10 mouse cellular contexts compared by ENCODE assay signal in genomic region chr2:154655878-154656414, GRCm38 (mm10). TPM values are rescaled to one million over a fixed set of nuclear protein-coding genes. Genes with fewer than 3 reads are reported as not detected.
DNase-seq lines count a peak whose midpoint lies in the region; ATAC-seq and TF ChIP-seq lines count a peak whose summit lies in the region.
"Had no signal": no experiment of that assay in that cellular context is flagged by ENCODE, and none has a peak within 500 bp of the region (broad histone marks: within the 10 kb centered on the region; RNA-seq: fewer than 3 reads in every experiment).

No protein-coding gene starts in this region.

- ATAC-seq in kidney, postnatal 0 days (replicated peaks; ENCODE audit: low FRiP score, low read depth) = no peak
- ATAC-seq in forebrain, embryonic 12.5 days (ENCODE audit: low FRiP score) = no peak
- no peak for ATAC-seq in intestine, embryonic 16.5 days
- no peak for ATAC-seq in midbrain, postnatal 0 days (ENCODE audit: low FRiP score)

- no peak overlapping the region for H3K4me3 ChIP-seq in kidney, postnatal 0 days (replicated peaks; ENCODE audit: low read depth, low read length)
- no peak overlapping the region for H3K4me3 ChIP-seq in forebrain, embryonic 12.5 days (replicated peaks)
- H3K4me3 ChIP-seq in intestine, embryonic 16.5 days (ENCODE audit: low read length) = no peak overlapping the region
- peak overlapping the region; percentile 90; the same call in 1 of the 2 replicates for H3K4me3 ChIP-seq in midbrain, postnatal 0 days (ENCODE audit: low read depth, low read length)

- H3K27me3 ChIP-seq in kidney, postnatal 0 days (ENCODE audit: insufficient read depth, low read length) = no peaks in the 10 kb centered on the region
- H3K27me3 ChIP-seq in forebrain, embryonic 12.5 days = no peaks in the 10 kb centered on the region
- H3K27me3 ChIP-seq in intestine, embryonic 16.5 days (replicated peaks; ENCODE audit: control insufficient read depth, insufficient read depth, low read length) = no peaks in the 10 kb centered on the region
- no peaks in the 10 kb centered on the region for H3K27me3 ChIP-seq in midbrain, postnatal 0 days (ENCODE audit: insufficient read depth, low read length)

- H3K4me2 ChIP-seq in kidney, postnatal 0 days (ENCODE audit: low read length) = peak overlapping the region; percentile 41; the same call in 1 of the 2 replicates
- H3K4me2 ChIP-seq in forebrain, embryonic 12.5 days = peak overlapping the region; percentile 47; the same call in 1 of the 2 replicates
- peak overlapping the region; percentile 31 for H3K4me2 ChIP-seq in intestine, embryonic 16.5 days (ENCODE audit: low read depth, low read length)
- peak overlapping the region; percentile 90 for H3K4me2 ChIP-seq in midbrain, postnatal 0 days (ENCODE audit: low read depth, low read length, poor library complexity, severe bottlenecking)

- no peaks in the 10 kb centered on the region for H3K9me3 ChIP-seq in kidney, postnatal 0 days (replicated peaks; ENCODE audit: low read length)
- no peaks in the 10 kb centered on the region for H3K9me3 ChIP-seq in forebrain, embryonic 12.5 days
- no peaks in the 10 kb centered on the region for H3K9me3 ChIP-seq in intestine, embryonic 16.5 days (ENCODE audit: control insufficient read depth, low read length)
- no peaks in the 10 kb centered on the region for H3K9me3 ChIP-seq in midbrain, postnatal 0 days (ENCODE audit: low read length)

- peaks cover 21% of the 10 kb centered on the region for H3K4me1 ChIP-seq in kidney, postnatal 0 days (replicated peaks; ENCODE audit: insufficient read depth, low read length)
- peaks cover 28% of the 10 kb centered on the region for H3K4me1 ChIP-seq in forebrain, embryonic 12.5 days
- peaks cover 23% of the 10 kb centered on the region for H3K4me1 ChIP-seq in intestine, embryonic 16.5 days (ENCODE audit: control insufficient read depth, insufficient read depth, low read length)
- peaks cover 16% of the 10 kb centered on the region for H3K4me1 ChIP-seq in midbrain, postnatal 0 days (ENCODE audit: insufficient read depth, low read length)

- no peak for DNase-seq in kidney, postnatal 0 days (ENCODE audit: low spot score)
- DNase-seq in kidney, postnatal 14 days = no peak
- DNase-seq in midbrain, postnatal 0 days (ENCODE audit: low spot score) = no peak
- DNase-seq in gastrocnemius, postnatal 4 days (ENCODE audit: low spot score in 2 of 2) = no peak
- no peak for DNase-seq in spleen, postnatal 36 days (ENCODE audit: low spot score in 2 of 2)
- no peak for DNase-seq in left cerebral cortex, adult 18-20 months (ENCODE audit: low spot score in 2 of 2)

- no peaks in the 10 kb centered on the region for H3K36me3 ChIP-seq in kidney, postnatal 0 days (ENCODE audit: insufficient read depth, low read length)
- peaks cover 10% of the 10 kb centered on the region for H3K36me3 ChIP-seq in forebrain, embryonic 12.5 days (replicated peaks)
- H3K36me3 ChIP-seq in intestine, embryonic 16.5 days (ENCODE audit: control insufficient read depth, insufficient read depth, low read length) = no peaks in the 10 kb centered on the region
- no peaks in the 10 kb centered on the region; the same call in 1 of the 2 replicates for H3K36me3 ChIP-seq in midbrain, postnatal 0 days (ENCODE audit: insufficient read depth, low read length)

- 58% methylated on average over 2 of the region's 2 CpGs for WGBS in kidney, postnatal 0 days
- WGBS in forebrain, embryonic 12.5 days = 87% methylated on average over 2 of the region's 2 CpGs
- 69% methylated on average over 2 of the region's 2 CpGs for WGBS in intestine, embryonic 16.5 days
- 83% methylated on average over 2 of the region's 2 CpGs for WGBS in midbrain, postnatal 0 days

- no peak overlapping the region for H3K9ac ChIP-seq in kidney, postnatal 0 days (ENCODE audit: low read depth, low read length)
- H3K9ac ChIP-seq in forebrain, embryonic 12.5 days = no peak overlapping the region
- H3K9ac ChIP-seq in intestine, embryonic 16.5 days (ENCODE audit: low read depth, low read length) = no peak overlapping the region
- no peak overlapping the region for H3K9ac ChIP-seq in midbrain, postnatal 0 days (replicated peaks; ENCODE audit: low read length, poor library complexity, severe bottlenecking)

- TF ChIP-seq CTCF in kidney, postnatal 0 days (IDR thresholded peaks at IDR 0.05; ENCODE audit: low read depth) = no peak
- no peak for TF ChIP-seq CTCF in midbrain, postnatal 0 days (IDR thresholded peaks at IDR 0.05)

- H3K27ac ChIP-seq in kidney, postnatal 0 days = peak overlapping the region; percentile 31
- no peak overlapping the region for H3K27ac ChIP-seq in forebrain, embryonic 12.5 days
- H3K27ac ChIP-seq in intestine, embryonic 16.5 days (ENCODE audit: low read length) = 0 out of 2 replicates have a peak overlapping the region, but pooled peaks have one; percentile 9
- no peak overlapping the region for H3K27ac ChIP-seq in midbrain, postnatal 0 days (ENCODE audit: low read depth, low read length)

RNA-seq across cellular contexts. Expression of gene Chmp4b, which starts 4.4 kb away (rescaled TPM):
- polyA plus RNA-seq in kidney, postnatal 0 days (2015; fragmentation: Nextera tagmentation; extraction: Ambion mirVana) = 30.0 and 34.7 TPM in 2 replicates
- polyA plus RNA-seq in forebrain, embryonic 12.5 days (2016; fragmentation: Nextera tagmentation; extraction: Ambion mirVana) = 20.9 and 21.8 TPM in 2 replicates
- 23.6 and 28.7 TPM in 2 replicates for polyA plus RNA-seq in intestine, embryonic 16.5 days (2015; fragmentation: Nextera tagmentation; extraction: Ambion mirVana)
- total RNA-seq in midbrain, postnatal 0 days (2014; rRNA removed) = 152 and 156 TPM in 2 replicates
- polyA plus RNA-seq in midbrain, postnatal 0 days (2015; fragmentation: Nextera tagmentation; extraction: Ambion mirVana) = 28.1 and 31.7 TPM in 2 replicates
- 100 to 1,000 TPM; 116 to 126 TPM for total RNA-seq in gastrocnemius, postnatal 4 days (2021)
- total RNA-seq in left cerebral cortex, adult 18-20 months (2021) = 100 to 1,000 TPM; 222 to 229 TPM

RNA-seq across cellular contexts. Expression of gene 4930519P11Rik, which starts 42.7 kb away (rescaled TPM):
- 0.42 and 0.71 TPM in 2 replicates for polyA plus RNA-seq in kidney, postnatal 0 days (2015; fragmentation: Nextera tagmentation; extraction: Ambion mirVana)
- polyA plus RNA-seq in forebrain, embryonic 12.5 days (2016; fragmentation: Nextera tagmentation; extraction: Ambion mirVana) = not detected in 2 replicates
- not detected in 2 replicates for polyA plus RNA-seq in intestine, embryonic 16.5 days (2015; fragmentation: Nextera tagmentation; extraction: Ambion mirVana)
- total RNA-seq in midbrain, postnatal 0 days (2014; rRNA removed) = not detected in 2 replicates
- polyA plus RNA-seq in midbrain, postnatal 0 days (2015; fragmentation: Nextera tagmentation; extraction: Ambion mirVana) = 0.35 TPM in 1 of 2 replicates, not detected in the other
- total RNA-seq in gastrocnemius, postnatal 4 days (2021) = under 1 TPM; 0.60 to 0.83 TPM
- not detected for total RNA-seq in left cerebral cortex, adult 18-20 months (2021)
- total RNA-seq: gastrocnemius, postnatal 10 days; left cerebral cortex, postnatal 10 days had no signal

RNA-seq across cellular contexts. Expression of gene Zfp341, which starts 42.8 kb away (rescaled TPM):
- polyA plus RNA-seq in kidney, postnatal 0 days (2015; fragmentation: Nextera tagmentation; extraction: Ambion mirVana) = 0.80 and 0.82 TPM in 2 replicates
- 1.2 and 1.4 TPM in 2 replicates for polyA plus RNA-seq in forebrain, embryonic 12.5 days (2016; fragmentation: Nextera tagmentation; extraction: Ambion mirVana)
- polyA plus RNA-seq in intestine, embryonic 16.5 days (2015; fragmentation: Nextera tagmentation; extraction: Ambion mirVana) = 0.53 and 0.55 TPM in 2 replicates
- 7.7 and 10.4 TPM in 2 replicates for total RNA-seq in midbrain, postnatal 0 days (2014; rRNA removed)
- polyA plus RNA-seq in midbrain, postnatal 0 days (2015; fragmentation: Nextera tagmentation; extraction: Ambion mirVana) = 1.2 and 1.5 TPM in 2 replicates
- total RNA-seq in gastrocnemius, postnatal 4 days (2021) = 1 to 10 TPM; 2.5 to 2.6 TPM
- total RNA-seq in left cerebral cortex, adult 18-20 months (2021) = 10 to 100 TPM; 11.0 to 11.4 TPM

RNA-seq across cellular contexts. Expression of gene Pxmp4, which starts 52.4 kb away (rescaled TPM):
- 37.3 and 37.9 TPM in 2 replicates for polyA plus RNA-seq in kidney, postnatal 0 days (2015; fragmentation: Nextera tagmentation; extraction: Ambion mirVana)
- 10.4 and 11.2 TPM in 2 replicates for polyA plus RNA-seq in forebrain, embryonic 12.5 days (2016; fragmentation: Nextera tagmentation; extraction: Ambion mirVana)
- 41.2 and 41.9 TPM in 2 replicates for polyA plus RNA-seq in intestine, embryonic 16.5 days (2015; fragmentation: Nextera tagmentation; extraction: Ambion mirVana)
- 16.1 and 21.6 TPM in 2 replicates for total RNA-seq in midbrain, postnatal 0 days (2014; rRNA removed)
- polyA plus RNA-seq in midbrain, postnatal 0 days (2015; fragmentation: Nextera tagmentation; extraction: Ambion mirVana) = 17.8 and 21.1 TPM in 2 replicates
- total RNA-seq in gastrocnemius, postnatal 4 days (2021) = 10 to 100 TPM; 15.7 to 20.9 TPM
- 10 to 100 TPM in 1 of 2 experiments, 1 to 10 TPM in 1; 9.5 to 12.3 TPM for total RNA-seq in left cerebral cortex, adult 18-20 months (2021)

Comparison
In these comparisons a context has a peak if more than half of its experiments do, and no peak if none do; other contexts are left out.
1. H3K27ac ChIP-seq: peak in kidney, postnatal 0 days (single experiment) and intestine, embryonic 16.5 days (single experiment); none in forebrain, embryonic 12.5 days (single experiment) and midbrain, postnatal 0 days (single experiment).
2. H3K4me2 ChIP-seq: peak in every context shown above with its lines; median percentile 90 in midbrain, postnatal 0 days; 47 in forebrain, embryonic 12.5 days; 41 in kidney, postnatal 0 days; 31 in intestine, embryonic 16.5 days.